Mouse (Mus musculus) 416B (cell line): ENCODE data around the gene 1110008L16Rik.
A peak's percentile ranks its signal among the peaks of the same experiment; 100 is the strongest.
"Not testable (repeated sequence)": the region's sequence is repeated elsewhere in the genome, so short reads cannot be mapped to it uniquely, and the experiment has no call there.

ENCODE experiments used
- DNase-seq: peaks from one replicate; pipeline ENCODE4 v3.0.0; 2011; ENCODE audit warnings: low read depth

Gene 1110008L16Rik

GRCm38 (mm10) chr12:55343045-55343444, 43.7 kb downstream of the 1110008L16Rik start:
- not testable (repeated sequence) for DNase-seq

GRCm38 (mm10) chr12:55343998-55344397, 44.6 kb downstream of the 1110008L16Rik start:
- DNase-seq, result no peak

- no peak for DNase-seq
Measured at GRCm38 (mm10) chr12:55344583-55344982, 45.2 kb downstream of the 1110008L16Rik start.

GRCm38 (mm10) chr12:55353423-55353822, 54.0 kb downstream of the 1110008L16Rik start:
- DNase-seq, result no peak

GRCm38 (mm10) chr12:55354904-55355303, 55.5 kb downstream of the 1110008L16Rik start:
- DNase-seq, result peak; percentile 68

GRCm38 (mm10) chr12:55357303-55357702, 57.9 kb downstream of the 1110008L16Rik start:
- DNase-seq, result no peak

- DNase-seq, result no peak
Measured at GRCm38 (mm10) chr12:55360929-55361328, 61.6 kb downstream of the 1110008L16Rik start.

GRCm38 (mm10) chr12:55365083-55365482, 65.7 kb downstream of the 1110008L16Rik start:
- no peak for DNase-seq

GRCm38 (mm10) chr12:55372424-55373055, 73.2 kb downstream of the 1110008L16Rik start:
- DNase-seq, result peak; percentile 62

GRCm38 (mm10) chr12:55376956-55377609, 77.7 kb downstream of the 1110008L16Rik start:
- DNase-seq, result no peak

GRCm38 (mm10) chr12:55377610-55377980, 78.2 kb downstream of the 1110008L16Rik start:
- DNase-seq, result no peak

- no peak for DNase-seq
Measured at GRCm38 (mm10) chr12:55384023-55384749, 84.8 kb downstream of the 1110008L16Rik start, which contains the start of gene Psma6. Gene Psma6 (plus strand): TSS chr12:55384222.

GRCm38 (mm10) chr12:55384826-55385225, 85.4 kb downstream of the 1110008L16Rik start:
- DNase-seq, result no peak

GRCm38 (mm10) chr12:55385931-55386330, 86.6 kb downstream of the 1110008L16Rik start:
- DNase-seq, result no peak

- no peak for DNase-seq
Measured at GRCm38 (mm10) chr12:55386456-55386855, 87.1 kb downstream of the 1110008L16Rik start.

GRCm38 (mm10) chr12:55387083-55387787, 87.9 kb downstream of the 1110008L16Rik start:
- peak; percentile 70 for DNase-seq

GRCm38 (mm10) chr12:55387788-55388465, 88.5 kb downstream of the 1110008L16Rik start:
- DNase-seq, result no peak

GRCm38 (mm10) chr12:55388478-55388877, 89.1 kb downstream of the 1110008L16Rik start:
- peak; percentile 87 for DNase-seq

- peak; percentile 76 for DNase-seq
Measured at GRCm38 (mm10) chr12:55389132-55390081, 90.0 kb downstream of the 1110008L16Rik start.

- DNase-seq, result no peak
Measured at GRCm38 (mm10) chr12:55392120-55392519, 92.7 kb downstream of the 1110008L16Rik start.
